Comparison of ENCODE assay signal across 8 mouse cellular contexts in genomic region chr13:55209649-55210192, GRCm38 (mm10). TPM values are rescaled to one million over a fixed set of nuclear protein-coding genes. Genes with fewer than 3 reads are reported as not detected.
A peak's percentile ranks its signal among the peaks of the same experiment; 100 is the strongest.
DNase-seq lines count a peak whose midpoint lies in the region; ATAC-seq lines count a peak whose summit lies in the region.

Gene Nsd1, plus strand, starts transcription at chr13:55209782.

- H3K36me3 ChIP-seq in embryonic facial prominence, embryonic 15.5 days, result peaks cover 14% of the 10 kb centered on the region; the same call in 1 of the 2 replicates
- peaks cover 16% of the 10 kb centered on the region for H3K36me3 ChIP-seq in heart, embryonic 12.5 days

- H3K27me3 ChIP-seq in embryonic facial prominence, embryonic 15.5 days, result no peaks in the 10 kb centered on the region
- H3K27me3 ChIP-seq in heart, embryonic 12.5 days (replicated peaks), result no peaks in the 10 kb centered on the region

- H3K9me3 ChIP-seq in embryonic facial prominence, embryonic 15.5 days (replicated peaks), result no peaks in the 10 kb centered on the region
- H3K9me3 ChIP-seq in heart, embryonic 12.5 days (replicated peaks), result no peaks in the 10 kb centered on the region

- 27% methylated on average over 31 of the region's 31 CpGs for WGBS in embryonic facial prominence, embryonic 15.5 days
- WGBS in heart, embryonic 12.5 days, result 24% methylated on average over 31 of the region's 31 CpGs

- no peak for ATAC-seq in embryonic facial prominence, embryonic 15.5 days (ENCODE audit: insufficient number of reproducible peaks, low FRiP score, low TSS enrichment, low read depth)
- no peak for ATAC-seq in heart, embryonic 12.5 days (ENCODE audit: insufficient number of reproducible peaks, low FRiP score)
- ATAC-seq in megakaryocyte, adult 5-6 weeks (ENCODE audit: poor library complexity, severe bottlenecking), result no peak

- no peak for DNase-seq in urinary bladder, adult 2 months (ENCODE audit: low spot score)
- DNase-seq in urinary bladder, postnatal 25 days (ENCODE audit: low spot score), result no peak
- no peak for DNase-seq in layer of hippocampus, adult 8-10 months (ENCODE audit: low spot score in 2 of 2)
- DNase-seq in yolk sac, embryonic 10.5 days (ENCODE audit: low spot score), result no peak
- no peak for DNase-seq in cerebellum, adult 11-12 months

- H3K4me1 ChIP-seq in embryonic facial prominence, embryonic 15.5 days, result peaks cover 44% of the 10 kb centered on the region
- H3K4me1 ChIP-seq in heart, embryonic 12.5 days (replicated peaks), result peaks cover 21% of the 10 kb centered on the region

- H3K27ac ChIP-seq in embryonic facial prominence, embryonic 15.5 days (replicated peaks), result peak within 1 kb of the TSS; percentile 98
- H3K27ac ChIP-seq in heart, embryonic 12.5 days (ENCODE audit: poor library complexity, severe bottlenecking), result peak within 1 kb of the TSS; percentile 100

- peak within 1 kb of the TSS; percentile 80 for H3K9ac ChIP-seq in embryonic facial prominence, embryonic 15.5 days
- peak within 1 kb of the TSS; percentile 98 for H3K9ac ChIP-seq in heart, embryonic 12.5 days

- peak within 1 kb of the TSS; percentile 60 for H3K4me3 ChIP-seq in embryonic facial prominence, embryonic 15.5 days (replicated peaks)
- H3K4me3 ChIP-seq in heart, embryonic 12.5 days, result peak within 1 kb of the TSS; percentile 92

- peak within 1 kb of the TSS; percentile 84 for H3K4me2 ChIP-seq in embryonic facial prominence, embryonic 15.5 days (replicated peaks)
- H3K4me2 ChIP-seq in heart, embryonic 12.5 days, result peak within 1 kb of the TSS; percentile 80

RNA-seq across cellular contexts. Expression of gene Nsd1, which starts in this region (rescaled TPM):
- 25.8 and 32.1 TPM in 2 replicates for polyA plus RNA-seq in urinary bladder, adult 2 months (2012; rRNA removed)
- polyA plus RNA-seq in embryonic facial prominence, embryonic 15.5 days (2015; fragmentation: Nextera tagmentation; extraction: Ambion mirVana), result 54.0 and 56.0 TPM in 2 replicates
- polyA plus RNA-seq in heart, embryonic 12.5 days (2016; fragmentation: Nextera tagmentation; extraction: Ambion mirVana), result 52.7 and 53.9 TPM in 2 replicates
- total RNA-seq in layer of hippocampus, adult 8-10 months (2022), result 100 to 1,000 TPM; 107 to 141 (median 129) TPM
- total RNA-seq in megakaryocyte, adult 5-6 weeks (2015), result 68.2 TPM in 2 replicates
- 71.6 and 83.6 TPM in 2 replicates for total RNA-seq in megakaryocyte, adult 5-6 weeks (2017)
